Mouse (Mus musculus): ENCODE measurements around the gene Smg6. TPM values are rescaled to one million over a fixed set of nuclear protein-coding genes. Genes with fewer than 3 reads are reported as not detected.

The Smg6 gene
- polyA plus RNA-seq, 1 experiment, result 25.3 TPM

DNA sequence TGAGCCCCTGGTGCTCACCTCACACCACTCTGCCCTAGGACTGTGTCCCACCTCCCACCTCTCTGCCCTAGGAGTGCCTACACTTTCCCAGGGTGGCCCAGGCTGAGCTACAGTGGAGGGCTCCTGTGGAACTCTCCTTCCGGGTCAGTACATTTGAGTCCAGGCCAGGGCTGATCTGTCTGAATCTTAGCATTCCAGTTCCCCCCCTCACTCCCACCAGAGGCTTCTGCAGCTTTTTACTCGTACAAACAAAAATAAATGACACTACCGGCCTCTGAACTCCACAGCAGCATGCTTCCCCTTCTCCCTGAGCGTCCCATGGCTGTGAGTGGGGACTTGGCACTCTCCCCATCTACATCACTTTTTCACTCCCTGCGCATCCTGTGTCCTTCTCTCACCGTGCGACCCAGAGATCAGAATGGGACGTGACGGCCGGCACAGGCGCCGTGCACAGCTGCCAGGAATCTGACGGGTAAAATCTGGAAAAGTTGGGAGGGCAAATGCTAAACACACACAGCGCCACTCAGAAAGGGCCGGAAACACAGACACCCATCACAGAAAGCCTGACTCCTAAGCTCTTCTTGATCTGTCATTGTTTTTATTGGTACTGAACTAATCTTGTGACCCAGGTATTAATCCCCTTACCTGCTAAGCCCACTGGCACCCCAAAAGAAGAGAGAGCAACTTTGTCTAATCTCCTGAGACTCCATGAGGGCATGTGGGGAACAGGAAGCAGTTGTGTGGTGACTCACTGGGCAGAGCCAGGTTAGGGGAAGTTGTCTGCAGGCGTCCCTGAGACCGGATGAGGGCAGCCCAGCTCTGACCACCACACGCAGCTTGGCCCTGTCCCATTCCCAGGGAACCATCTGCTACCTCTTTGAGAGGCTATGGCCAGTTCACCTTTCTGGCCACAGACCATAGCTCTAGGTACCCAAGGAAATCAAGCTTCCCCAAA, 227.3 kb downstream of the Smg6 start:
- Histone ChIP-seq H3K9ac (ENCODE audit: low read depth, poor library complexity, severe bottlenecking) (no peak overlapping the region), H3K27ac (ENCODE audit: insufficient read depth, low read length) (no peak overlapping the region), H3K4me3 (ENCODE audit: low read depth, low read length) (no peak overlapping the region), H3K4me1 (ENCODE audit: control insufficient read depth, insufficient read depth, low read length) (peaks cover 1% of the 10 kb centered on the region), H3K27me3 (ENCODE audit: control insufficient read depth, insufficient read depth, low read length, poor library complexity, severe bottlenecking) (no peaks in the 10 kb centered on the region), H3K36me3 (ENCODE audit: control insufficient read depth, insufficient read depth, low read length, poor library complexity, severe bottlenecking) (0 out of 2 replicates have a peak, but pooled peaks cover 3% of the 10 kb centered on the region), H3K9me3 (replicated peaks; ENCODE audit: control insufficient read depth, insufficient read depth, low read length, poor library complexity, severe bottlenecking) (no peaks in the 10 kb centered on the region)
- TF ChIP-seq CTCF (IDR thresholded peaks at IDR 0.05; ENCODE audit: low read depth, low read length) (no peak), EP300 (IDR thresholded peaks at IDR 0.05; ENCODE audit: insufficient read depth, low read depth, low read length) (no peak), POLR2A (IDR thresholded peaks at IDR 0.05; ENCODE audit: insufficient read depth, low read length) (no peak)

DNA sequence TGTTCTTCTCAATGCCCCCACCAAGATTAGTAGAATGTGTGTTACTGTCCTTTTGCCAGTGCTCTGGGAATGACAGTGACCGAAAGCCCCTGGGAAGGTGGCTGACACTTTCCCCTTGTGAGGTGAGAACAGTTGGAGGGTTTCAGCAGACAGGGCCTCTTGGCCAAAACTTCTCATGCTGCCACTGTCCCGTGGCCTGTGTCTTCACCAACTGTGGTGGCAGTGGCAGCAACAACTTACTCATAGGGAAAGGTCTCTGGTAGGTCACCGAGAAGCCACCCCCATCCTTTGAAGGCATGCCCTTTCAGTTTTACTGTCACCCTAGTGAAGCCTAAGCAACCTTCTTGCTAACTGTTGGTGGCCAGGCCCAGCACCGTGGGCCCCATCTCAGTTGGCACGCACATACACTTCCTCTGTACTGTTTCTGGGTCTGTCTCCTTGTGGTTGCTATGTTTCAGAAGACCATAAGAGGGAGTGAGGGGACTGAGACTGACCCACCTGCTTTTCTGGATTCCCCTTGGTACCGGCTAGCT, 228.5 kb downstream of the Smg6 start:
- no peaks in the 10 kb centered on the region for H3K9me3 ChIP-seq (replicated peaks; ENCODE audit: control insufficient read depth, insufficient read depth, low read length, poor library complexity, severe bottlenecking)
- H3K27ac ChIP-seq (ENCODE audit: insufficient read depth, low read length), result no peak overlapping the region
- H3K4me1 ChIP-seq (ENCODE audit: control insufficient read depth, insufficient read depth, low read length), result no peaks in the 10 kb centered on the region
- TF ChIP-seq EP300 (IDR thresholded peaks at IDR 0.05; ENCODE audit: insufficient read depth, low read depth, low read length) (no peak), POLR2A (IDR thresholded peaks at IDR 0.05; ENCODE audit: insufficient read depth, low read length) (no peak), CTCF (IDR thresholded peaks at IDR 0.05; ENCODE audit: low read depth, low read length) (no peak)
- no peaks in the 10 kb centered on the region for H3K27me3 ChIP-seq (ENCODE audit: control insufficient read depth, insufficient read depth, low read length, poor library complexity, severe bottlenecking)
- H3K4me3 ChIP-seq (ENCODE audit: low read depth, low read length), result no peak overlapping the region
- no peak overlapping the region for H3K9ac ChIP-seq (ENCODE audit: low read depth, poor library complexity, severe bottlenecking)
- H3K36me3 ChIP-seq (ENCODE audit: control insufficient read depth, insufficient read depth, low read length, poor library complexity, severe bottlenecking), result 0 out of 2 replicates have a peak, but pooled peaks cover 3% of the 10 kb centered on the region

DNA sequence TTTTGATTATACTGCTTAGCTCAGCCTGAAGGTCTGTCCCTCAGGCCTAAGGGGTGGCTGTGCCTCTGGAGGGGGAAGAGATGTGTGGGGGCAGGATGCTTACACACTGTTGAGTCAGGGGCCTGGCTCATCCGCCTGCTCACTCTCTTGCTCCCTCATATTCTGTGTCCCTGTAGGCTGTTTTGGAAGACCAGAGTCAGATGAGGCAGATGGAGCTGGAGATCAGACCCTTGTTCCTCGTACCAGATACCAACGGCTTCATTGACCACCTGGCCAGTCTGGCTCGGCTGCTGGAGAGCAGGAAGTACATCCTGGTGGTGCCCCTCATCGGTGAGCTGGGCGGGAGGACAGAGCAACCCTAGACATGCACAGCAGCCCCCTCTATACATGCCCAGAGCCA, 230.4 kb downstream of the Smg6 start:
- no peaks in the 10 kb centered on the region for H3K4me1 ChIP-seq (ENCODE audit: control insufficient read depth, insufficient read depth, low read length)
- H3K9me3 ChIP-seq (replicated peaks; ENCODE audit: control insufficient read depth, insufficient read depth, low read length, poor library complexity, severe bottlenecking), result no peaks in the 10 kb centered on the region
- no peak overlapping the region for H3K4me3 ChIP-seq (ENCODE audit: low read depth, low read length)
- no peaks in the 10 kb centered on the region for H3K36me3 ChIP-seq (ENCODE audit: control insufficient read depth, insufficient read depth, low read length, poor library complexity, severe bottlenecking)
- H3K9ac ChIP-seq (ENCODE audit: low read depth, poor library complexity, severe bottlenecking), result no peak overlapping the region
- no peak overlapping the region for H3K27ac ChIP-seq (ENCODE audit: insufficient read depth, low read length)
- TF ChIP-seq POLR2A (IDR thresholded peaks at IDR 0.05; ENCODE audit: insufficient read depth, low read length), result no peak
- H3K27me3 ChIP-seq (ENCODE audit: control insufficient read depth, insufficient read depth, low read length, poor library complexity, severe bottlenecking), result no peaks in the 10 kb centered on the region

DNA sequence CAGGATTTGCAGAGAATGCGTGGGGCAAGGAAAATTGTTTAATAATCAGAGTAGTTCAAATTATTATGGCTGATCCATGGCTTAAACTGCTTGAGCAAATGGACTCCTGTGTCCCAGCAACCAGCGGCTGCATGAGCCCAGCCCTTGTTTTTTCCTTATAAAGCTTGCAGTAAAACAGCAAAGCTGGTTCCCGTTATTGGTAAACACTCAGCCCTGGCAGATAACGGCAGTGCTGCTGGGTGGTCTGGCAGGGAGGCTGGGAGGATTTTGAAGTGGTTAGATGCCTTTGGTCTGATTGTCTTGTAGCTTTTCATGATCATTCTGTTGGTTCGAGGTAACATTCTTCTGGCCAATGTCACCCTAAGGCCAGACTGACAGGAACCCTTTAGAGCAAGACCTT, 230.8 kb downstream of the Smg6 start:
- no peaks in the 10 kb centered on the region for H3K9me3 ChIP-seq (replicated peaks; ENCODE audit: control insufficient read depth, insufficient read depth, low read length, poor library complexity, severe bottlenecking)
- no peaks in the 10 kb centered on the region for H3K4me1 ChIP-seq (ENCODE audit: control insufficient read depth, insufficient read depth, low read length)
- no peak for TF ChIP-seq CTCF (IDR thresholded peaks at IDR 0.05; ENCODE audit: low read depth, low read length)
- no peak for TF ChIP-seq POLR2A (IDR thresholded peaks at IDR 0.05; ENCODE audit: insufficient read depth, low read length)
- TF ChIP-seq EP300 (IDR thresholded peaks at IDR 0.05; ENCODE audit: insufficient read depth, low read depth, low read length), result no peak
- no peaks in the 10 kb centered on the region for H3K27me3 ChIP-seq (ENCODE audit: control insufficient read depth, insufficient read depth, low read length, poor library complexity, severe bottlenecking)
- no peak overlapping the region for H3K27ac ChIP-seq (ENCODE audit: insufficient read depth, low read length)
- H3K4me3 ChIP-seq (ENCODE audit: low read depth, low read length), result no peak overlapping the region
- no peak overlapping the region for H3K9ac ChIP-seq (ENCODE audit: low read depth, poor library complexity, severe bottlenecking)
- no peaks in the 10 kb centered on the region for H3K36me3 ChIP-seq (ENCODE audit: control insufficient read depth, insufficient read depth, low read length, poor library complexity, severe bottlenecking)

DNA sequence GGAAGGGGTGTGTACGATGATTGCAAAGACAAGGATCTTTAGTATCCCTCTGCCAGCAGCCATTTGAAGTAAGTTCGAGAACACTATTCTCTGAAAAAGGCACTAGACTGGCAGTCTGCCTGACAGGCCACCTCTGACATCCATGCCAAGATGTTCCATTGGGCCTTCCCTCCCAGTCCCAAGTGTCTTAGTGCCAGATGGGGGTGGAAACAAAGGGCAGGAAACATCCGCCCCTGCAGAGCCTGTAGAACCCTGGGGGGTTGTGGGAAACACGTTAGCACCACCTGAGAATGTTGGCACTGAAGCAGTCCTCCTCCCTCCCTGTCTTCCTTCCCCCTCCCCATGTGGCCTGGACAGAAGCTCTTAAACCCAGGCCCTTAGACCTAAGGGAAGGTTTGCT, 231.4 kb downstream of the Smg6 start:
- no peaks in the 10 kb centered on the region for H3K4me1 ChIP-seq (ENCODE audit: control insufficient read depth, insufficient read depth, low read length)
- H3K36me3 ChIP-seq (ENCODE audit: control insufficient read depth, insufficient read depth, low read length, poor library complexity, severe bottlenecking), result no peaks in the 10 kb centered on the region
- no peak overlapping the region for H3K4me3 ChIP-seq (ENCODE audit: low read depth, low read length)
- H3K9ac ChIP-seq (ENCODE audit: low read depth, poor library complexity, severe bottlenecking), result no peak overlapping the region
- H3K9me3 ChIP-seq (replicated peaks; ENCODE audit: control insufficient read depth, insufficient read depth, low read length, poor library complexity, severe bottlenecking), result no peaks in the 10 kb centered on the region
- H3K27ac ChIP-seq (ENCODE audit: insufficient read depth, low read length), result no peak overlapping the region
- TF ChIP-seq POLR2A (IDR thresholded peaks at IDR 0.05; ENCODE audit: insufficient read depth, low read length), result no peak
- TF ChIP-seq CTCF (IDR thresholded peaks at IDR 0.05; ENCODE audit: low read depth, low read length), result no peak
- no peak for TF ChIP-seq EP300 (IDR thresholded peaks at IDR 0.05; ENCODE audit: insufficient read depth, low read depth, low read length)
- no peaks in the 10 kb centered on the region for H3K27me3 ChIP-seq (ENCODE audit: control insufficient read depth, insufficient read depth, low read length, poor library complexity, severe bottlenecking)

DNA sequence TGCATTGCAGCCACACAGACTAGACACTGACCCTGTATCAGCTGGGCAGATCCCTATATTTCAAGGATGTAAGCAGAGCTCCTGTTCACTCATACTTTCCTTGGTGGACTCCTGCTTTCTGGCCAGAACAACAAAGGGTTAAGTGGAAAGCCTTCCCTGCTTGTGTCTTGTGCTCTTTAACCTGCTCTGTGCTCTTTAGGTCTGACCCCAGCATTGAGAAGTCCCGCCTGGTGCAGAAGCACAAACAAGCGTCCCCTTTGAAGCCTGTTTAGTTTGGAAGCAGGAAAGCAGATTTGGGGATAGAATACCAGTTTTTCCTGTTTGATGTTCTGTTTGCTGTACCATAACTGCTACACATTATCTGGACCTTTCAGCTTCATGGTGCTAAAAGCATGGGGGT, 232.3 kb downstream of the Smg6 start:
- no peaks in the 10 kb centered on the region for H3K36me3 ChIP-seq (ENCODE audit: control insufficient read depth, insufficient read depth, low read length, poor library complexity, severe bottlenecking)
- no peaks in the 10 kb centered on the region for H3K9me3 ChIP-seq (replicated peaks; ENCODE audit: control insufficient read depth, insufficient read depth, low read length, poor library complexity, severe bottlenecking)
- no peak overlapping the region for H3K9ac ChIP-seq (ENCODE audit: low read depth, poor library complexity, severe bottlenecking)
- no peak overlapping the region for H3K4me3 ChIP-seq (ENCODE audit: low read depth, low read length)
- TF ChIP-seq EP300 (IDR thresholded peaks at IDR 0.05; ENCODE audit: insufficient read depth, low read depth, low read length) (no peak), POLR2A (IDR thresholded peaks at IDR 0.05; ENCODE audit: insufficient read depth, low read length) (no peak), CTCF (IDR thresholded peaks at IDR 0.05; ENCODE audit: low read depth, low read length) (no peak)
- no peaks in the 10 kb centered on the region for H3K27me3 ChIP-seq (ENCODE audit: control insufficient read depth, insufficient read depth, low read length, poor library complexity, severe bottlenecking)
- H3K4me1 ChIP-seq (ENCODE audit: control insufficient read depth, insufficient read depth, low read length), result no peaks in the 10 kb centered on the region
- no peak overlapping the region for H3K27ac ChIP-seq (ENCODE audit: insufficient read depth, low read length)

Data from ES-Bruce4 (cell line).